Mouse (Mus musculus): ENCODE data around the gene Mbl1.

The Mbl1 gene

DNA sequence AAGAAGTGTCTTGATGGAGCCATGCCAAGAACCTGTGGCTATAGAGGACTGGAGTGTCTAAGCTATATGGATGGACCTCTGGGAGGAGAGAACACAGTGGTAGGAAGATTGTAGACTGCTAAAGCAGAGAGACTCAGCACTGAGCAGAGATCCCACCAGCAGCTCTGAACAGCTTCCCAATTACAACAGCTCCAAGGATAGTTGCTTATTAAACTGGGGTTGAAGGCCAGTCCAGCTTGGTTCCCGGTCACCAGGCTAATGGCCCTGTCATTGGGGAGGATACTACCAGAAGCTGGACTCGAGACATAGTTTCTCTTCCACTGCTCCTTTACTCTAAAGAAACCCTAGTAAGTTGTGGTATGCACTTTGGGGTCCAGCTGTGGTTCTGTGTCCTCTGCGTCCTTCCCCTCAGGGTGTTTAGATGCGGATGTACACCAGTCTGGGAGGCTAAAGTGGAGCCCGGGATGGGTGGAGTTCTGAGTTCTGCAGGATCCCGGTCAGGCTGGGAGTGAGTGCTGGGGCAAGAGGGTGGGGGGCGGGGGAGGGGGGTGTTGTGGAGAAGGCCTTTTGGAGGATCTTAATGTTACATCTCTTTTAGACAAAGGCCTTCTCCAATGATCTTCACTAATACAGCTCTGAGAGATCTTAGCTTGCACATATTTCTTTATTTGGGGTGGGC is at the start of gene Mbl1:
Gene Mbl1, plus strand, starts transcription at position 239 of the 679 bp plus-strand sequence.
- no peak for DNase-seq

DNA sequence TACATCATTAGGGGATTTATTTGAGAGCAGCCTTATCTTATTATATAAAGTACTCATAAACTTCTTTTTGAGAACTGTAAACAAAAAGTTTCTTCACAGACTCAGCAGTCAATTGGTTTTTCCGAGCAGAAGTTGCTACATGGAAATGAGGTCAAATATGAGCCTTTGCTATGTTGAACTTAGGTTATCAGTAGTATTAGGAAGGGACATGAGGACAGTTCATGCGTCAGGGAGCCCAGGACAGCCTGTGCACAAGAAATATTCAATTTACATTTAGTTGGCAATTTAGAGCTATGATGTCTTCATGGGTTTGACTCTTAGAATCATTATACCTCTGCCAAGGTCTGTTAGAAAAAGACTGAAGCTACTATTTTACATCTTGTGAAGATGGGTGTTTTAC is 49.0 kb upstream of the Mbl1 start:
- DNase-seq, result no peak

DNA sequence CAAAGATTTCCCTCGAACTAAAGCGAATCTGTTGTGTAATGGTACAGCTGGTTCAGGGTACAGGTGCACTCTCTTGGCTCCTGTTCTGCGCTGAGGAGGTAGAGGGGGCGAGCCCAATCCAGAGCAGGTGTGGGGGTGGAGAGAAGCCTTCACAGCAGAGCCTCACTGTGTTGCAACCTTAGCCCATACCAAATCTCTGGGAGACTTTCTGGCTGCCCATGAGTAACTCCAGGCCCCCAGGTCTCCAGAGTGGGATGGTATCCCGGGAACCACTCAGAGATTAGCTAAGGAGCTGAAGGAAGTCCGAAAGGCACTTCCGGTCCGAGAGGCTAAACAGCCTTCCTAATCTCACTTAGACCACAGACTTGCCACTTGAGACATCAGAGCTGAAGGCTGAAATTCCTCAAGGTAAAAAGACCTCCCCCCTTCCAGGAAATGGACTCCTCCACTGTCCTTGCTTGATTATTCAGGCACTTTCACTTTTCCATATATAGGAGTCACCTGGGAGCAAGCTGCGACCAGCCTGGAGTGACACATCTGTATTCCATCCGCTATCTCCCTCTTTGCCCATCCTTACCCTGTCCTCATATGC is 46.3 kb upstream of the Mbl1 start, which contains the start of gene Mat1a:
Gene Mat1a, plus strand, starts transcription at position 183 of the 592 bp plus-strand sequence.
- peak; percentile 71 to 77 for DNase-seq

DNA sequence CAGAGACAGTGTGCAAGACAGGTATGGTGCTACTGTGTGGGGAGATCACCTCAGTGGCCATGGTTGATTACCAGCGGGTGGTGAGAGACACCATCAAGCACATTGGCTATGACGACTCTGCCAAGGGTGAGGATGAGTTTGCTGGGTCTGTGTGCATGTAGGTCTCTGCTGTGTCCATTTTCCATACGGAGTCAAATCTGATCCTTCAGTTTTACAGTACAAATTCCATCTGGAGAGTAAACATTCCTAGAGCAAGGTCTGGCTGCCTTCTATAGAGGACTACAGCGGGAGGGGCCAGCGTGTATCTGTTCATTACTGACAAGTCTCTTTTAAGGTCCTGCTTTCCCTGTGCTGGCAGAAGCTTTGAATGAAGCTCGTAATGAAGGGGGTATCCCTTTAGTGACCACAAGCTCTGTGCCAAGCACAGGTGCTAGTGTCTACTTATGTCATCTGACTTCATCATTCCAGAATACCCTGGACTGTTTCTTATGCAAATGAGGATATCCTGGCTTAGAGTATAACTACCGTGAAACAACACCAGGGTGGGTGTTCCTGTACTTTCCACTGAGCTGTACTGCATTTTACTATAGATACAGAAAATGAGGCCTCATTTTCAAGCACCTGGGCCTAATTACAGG is 40.1 kb upstream of the Mbl1 start:
- no peak for DNase-seq

DNA sequence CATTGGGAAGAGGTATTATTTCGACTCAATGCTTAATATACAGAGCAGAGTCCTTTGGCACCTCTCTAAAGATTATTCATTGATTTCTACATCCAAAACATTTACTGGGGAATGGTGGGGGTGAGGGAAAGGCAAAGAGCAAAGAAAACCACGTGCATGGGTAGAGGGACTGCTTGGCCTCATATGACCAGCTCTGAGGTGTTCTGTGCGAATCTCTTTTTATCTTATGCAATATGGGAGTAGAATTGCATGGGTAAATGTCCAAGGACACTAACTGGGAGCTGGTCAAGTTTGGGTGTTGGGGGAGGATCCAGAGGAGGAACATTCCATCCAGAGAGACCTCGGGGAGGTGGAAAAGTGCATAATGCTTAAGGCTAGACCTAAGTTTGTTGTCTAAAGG is 38.3 kb upstream of the Mbl1 start:
- no peak for DNase-seq

DNA sequence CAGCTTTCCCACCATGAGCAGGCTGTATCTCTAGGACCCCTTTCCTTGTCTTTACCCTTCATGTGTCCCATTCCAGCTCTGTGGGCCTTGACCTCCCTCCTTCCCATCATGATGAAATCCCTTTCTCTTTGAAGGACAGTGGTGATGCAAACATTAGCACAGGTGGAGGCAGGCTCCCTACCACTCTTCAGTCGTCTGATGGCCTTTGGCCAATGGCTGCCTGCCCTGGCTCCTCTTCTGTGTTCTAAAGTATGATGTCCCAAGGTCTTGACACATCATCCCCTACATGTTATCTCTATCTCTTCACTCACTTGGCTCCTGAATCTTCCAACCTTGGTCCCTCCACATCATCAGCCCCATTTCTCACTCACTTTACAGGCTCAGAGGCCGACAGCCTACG is 35.0 kb upstream of the Mbl1 start:
- DNase-seq, result no peak

DNA sequence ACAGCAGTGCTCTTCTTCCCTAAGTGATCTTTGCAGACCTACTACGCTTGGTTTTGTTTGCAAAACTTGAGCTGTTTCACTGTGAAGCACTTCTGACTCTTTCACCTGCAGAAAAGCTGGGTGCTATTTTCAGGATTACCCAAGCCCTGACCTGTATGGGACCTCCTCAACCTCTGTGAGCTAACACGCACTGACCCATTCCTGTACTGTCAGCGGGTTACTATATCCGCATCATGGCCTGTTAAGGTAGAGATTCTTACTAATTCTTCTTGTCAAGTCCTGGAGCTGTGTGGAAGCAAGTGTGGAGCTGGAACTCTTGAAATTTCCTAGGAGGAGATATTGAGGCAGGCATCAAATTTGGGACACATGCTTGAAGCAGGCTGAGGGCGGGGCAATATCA is 26.6 kb upstream of the Mbl1 start:
- no peak for DNase-seq

DNA sequence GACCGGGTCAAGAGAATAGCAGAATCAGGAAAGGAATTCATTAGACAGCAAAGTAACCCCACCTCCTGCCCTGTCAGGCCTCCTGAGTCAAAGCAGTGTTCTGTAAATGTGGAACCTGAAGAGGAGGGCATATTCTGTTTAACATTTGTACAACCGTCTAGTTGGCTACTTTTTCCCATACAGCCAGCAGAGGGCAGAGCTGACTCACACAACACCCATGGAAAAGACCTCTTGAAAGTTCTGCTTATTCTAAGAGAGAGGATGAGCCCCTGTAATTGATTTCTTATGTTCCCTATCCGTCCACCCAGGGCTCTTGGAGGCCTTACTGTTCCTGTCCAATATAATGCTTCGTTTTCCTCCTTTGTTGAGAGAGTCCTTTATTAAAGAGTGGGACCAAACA is 23.3 kb upstream of the Mbl1 start:
- peak; percentile 37 to 43 for DNase-seq

DNA sequence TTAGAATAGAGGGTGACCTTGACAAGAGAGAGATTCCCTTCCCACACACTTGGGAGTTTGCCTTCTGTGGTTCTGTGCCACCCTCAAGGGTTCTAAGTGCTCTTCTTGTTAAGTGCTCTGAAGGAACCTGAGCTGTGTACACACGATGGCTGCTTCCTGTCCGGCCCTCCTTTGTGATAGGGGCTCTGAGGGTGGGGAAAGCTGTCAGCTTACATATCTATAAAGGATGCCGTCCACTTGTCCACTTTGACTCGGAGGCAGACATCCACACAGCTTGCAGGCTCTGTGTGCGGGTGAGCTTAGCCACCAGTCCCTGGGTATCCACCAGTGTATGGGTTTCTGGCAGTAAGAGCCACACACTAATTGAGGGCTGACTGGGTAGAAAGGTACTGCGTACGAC is 19.7 kb upstream of the Mbl1 start, which contains the start of gene Sftpa1:
Gene Sftpa1, plus strand, starts transcription at position 243 of the 400 bp plus-strand sequence.
- DNase-seq, result peak; percentile 65 to 77

DNA sequence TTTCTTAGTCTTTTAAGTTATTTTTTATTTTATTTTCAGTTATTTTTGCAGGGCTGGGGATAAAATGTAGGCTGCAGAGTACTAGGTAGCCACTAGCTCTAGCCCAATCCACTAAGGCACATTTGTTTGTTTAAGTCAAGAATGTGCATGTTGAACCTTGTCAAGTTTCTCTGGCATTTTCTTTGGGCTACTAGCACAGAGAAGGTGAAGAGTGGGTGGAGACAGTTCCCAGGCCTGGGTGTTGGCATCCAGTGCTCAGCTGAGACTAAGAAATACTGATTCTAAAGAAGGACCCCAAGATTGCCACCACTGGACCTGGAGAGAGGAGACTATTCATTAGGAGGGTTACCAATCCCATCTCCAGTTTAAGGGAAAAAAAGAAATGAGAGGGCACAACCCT is 14.3 kb upstream of the Mbl1 start:
- DNase-seq, result peak; percentile 47 to 64

DNA sequence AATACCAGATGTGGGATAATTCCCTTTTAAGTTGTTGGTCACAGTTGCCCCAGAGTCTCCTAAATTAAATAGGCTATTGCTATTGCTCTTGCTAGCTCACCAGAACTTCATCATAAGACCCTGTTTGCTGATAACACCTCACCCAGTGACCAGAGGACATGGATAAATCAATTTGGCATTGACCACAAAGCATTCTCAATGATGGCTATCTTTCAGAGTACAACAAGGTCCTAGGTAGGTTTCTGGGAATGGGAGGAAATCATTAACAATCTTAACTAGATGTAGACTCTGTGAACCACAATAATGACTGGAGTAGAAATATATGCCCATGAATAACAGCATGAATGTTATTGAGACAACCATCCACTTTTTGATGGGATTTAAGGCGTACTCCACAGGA is 10.6 kb upstream of the Mbl1 start:
- no peak for DNase-seq

DNA sequence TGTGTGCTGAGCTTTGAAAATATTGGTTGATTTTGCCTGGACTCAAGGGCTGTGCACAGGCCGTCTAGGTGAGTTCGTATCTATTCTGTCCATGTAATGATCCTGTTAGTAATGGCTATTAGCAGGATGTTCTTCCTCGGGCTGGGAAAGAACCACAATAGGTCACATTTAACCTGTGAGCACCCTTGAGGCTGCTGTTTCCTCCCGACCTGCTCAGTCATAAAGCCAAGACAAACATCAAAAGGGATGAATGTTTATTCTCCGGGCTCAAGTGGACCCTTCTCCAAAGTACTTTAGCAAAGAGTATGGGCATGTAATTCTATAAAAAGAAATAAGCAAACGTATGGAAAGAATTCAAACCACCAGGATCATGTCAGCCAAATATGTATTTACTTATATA is 5.2 kb upstream of the Mbl1 start:
- DNase-seq, result peak; percentile 61 to 81

DNA sequence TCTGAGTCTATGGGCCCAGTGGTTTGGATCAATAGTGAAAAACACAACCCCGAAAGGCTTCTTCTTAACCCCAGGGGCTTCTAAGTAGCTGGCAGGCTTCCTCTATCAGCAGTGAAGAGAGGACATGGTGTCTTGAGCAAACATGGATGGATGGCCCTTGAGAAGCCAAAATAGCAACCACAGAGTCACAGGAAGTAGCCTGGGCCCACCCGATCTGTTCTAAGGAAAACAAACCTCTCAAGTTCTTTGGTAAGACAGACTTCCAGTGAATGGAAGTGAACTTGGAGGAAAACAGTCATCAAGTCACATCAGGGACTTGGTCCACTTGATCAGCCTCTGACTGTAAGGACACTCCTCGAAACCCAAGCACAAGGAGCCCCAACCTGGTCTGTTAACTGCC is 4.3 kb upstream of the Mbl1 start:
- peak; percentile 66 to 80 for DNase-seq

DNA sequence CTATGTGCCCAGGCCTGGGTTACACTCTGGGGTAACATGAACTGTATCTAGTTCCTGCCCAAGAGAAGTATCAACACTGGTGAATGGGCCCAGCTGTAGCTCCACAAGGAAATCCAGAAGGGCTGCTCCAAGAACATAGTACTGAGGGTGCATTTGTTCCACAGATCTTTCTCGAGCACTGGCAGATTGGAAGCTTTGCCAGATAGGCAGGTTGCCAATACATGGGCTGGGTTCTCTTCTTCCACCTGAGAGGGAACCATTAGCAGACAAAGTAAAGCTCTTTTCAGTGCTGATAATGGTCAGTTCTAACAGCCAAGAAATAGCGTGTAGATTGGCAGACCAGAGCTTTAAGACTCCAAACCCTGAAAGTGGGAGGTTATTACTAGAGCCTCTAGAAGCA is 3.9 kb upstream of the Mbl1 start:
- peak; percentile 75 to 80 for DNase-seq

DNA sequence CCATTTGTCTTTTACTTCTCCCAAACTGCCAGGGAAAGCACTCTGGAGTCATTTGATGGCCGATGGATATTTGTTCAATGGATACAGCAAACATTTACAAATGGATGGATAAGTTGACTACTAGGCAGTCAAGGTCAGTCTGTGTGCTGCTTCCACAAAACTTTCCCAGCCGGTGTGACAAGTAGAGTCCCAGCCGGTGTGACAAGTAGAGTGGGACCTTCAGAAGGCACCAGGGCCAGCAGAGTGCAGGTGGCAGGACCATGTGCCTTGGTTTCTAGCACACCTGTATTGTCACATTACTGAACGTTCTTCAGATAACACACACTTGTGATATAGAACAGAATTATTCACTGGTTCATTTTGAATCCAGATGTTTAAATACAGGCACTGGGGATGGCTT is 8.8 kb downstream of the Mbl1 start:
- peak in 1 of 2 experiments; percentile 26 for DNase-seq

DNA sequence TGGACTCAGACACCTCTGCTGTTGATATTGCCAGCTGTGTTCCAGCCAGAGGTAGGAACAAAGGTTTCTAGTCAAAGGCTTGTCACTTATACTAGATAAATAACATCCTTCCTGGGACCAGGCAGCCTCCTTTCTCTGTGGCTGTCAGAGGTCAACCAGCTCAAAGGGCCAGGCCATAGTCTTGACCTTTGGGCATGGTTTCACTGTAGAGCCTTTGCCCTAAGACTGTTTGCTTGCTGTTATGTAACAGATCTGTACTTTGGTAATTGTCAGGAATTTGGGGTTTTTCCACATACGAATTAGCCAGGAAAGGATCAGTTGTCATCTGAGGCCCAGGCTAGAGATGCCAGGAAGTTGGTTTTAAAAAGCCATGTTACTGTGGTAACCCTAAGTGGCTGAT is 9.5 kb downstream of the Mbl1 start:
- peak; percentile 61 to 69 for DNase-seq

DNA sequence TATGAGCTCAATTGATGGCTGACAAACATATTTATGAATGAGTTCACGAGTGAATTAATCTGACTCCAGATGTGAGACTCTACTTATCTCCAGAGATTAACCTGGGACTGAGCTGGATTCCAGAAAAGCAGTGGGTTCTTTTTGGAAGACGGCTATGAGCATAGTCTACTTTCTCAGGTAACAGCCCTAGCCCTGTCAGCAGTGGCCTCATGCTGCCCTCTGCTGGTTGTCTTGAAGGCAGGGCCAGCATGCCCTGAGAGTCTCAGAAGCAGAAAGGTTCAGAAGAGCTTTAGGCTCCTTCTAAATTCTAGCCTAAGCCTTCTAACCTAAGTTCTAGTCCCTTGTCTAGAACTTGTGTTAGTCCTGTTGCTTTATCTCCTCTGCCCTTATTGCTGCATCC is 11.4 kb downstream of the Mbl1 start:
- DNase-seq, result peak; percentile 66 to 77

DNA sequence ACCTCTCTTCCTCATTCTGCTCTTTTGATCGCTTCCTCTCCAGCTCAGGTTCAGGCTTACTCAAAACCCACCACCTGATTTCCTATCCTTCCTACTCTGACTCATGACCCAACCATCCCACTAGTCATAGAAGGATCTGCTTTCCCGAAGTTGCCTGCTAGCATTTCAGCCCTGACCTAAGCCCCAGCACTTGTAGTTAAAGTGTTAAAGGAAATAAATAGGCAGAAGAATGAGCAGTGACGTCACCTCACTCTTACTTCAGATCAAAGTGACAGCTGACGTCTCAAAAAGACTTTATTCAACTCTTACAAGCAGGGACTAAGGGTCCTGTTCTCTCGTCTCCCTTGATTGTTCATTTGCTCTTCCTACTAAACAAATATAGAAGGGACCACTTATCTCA is 16.0 kb downstream of the Mbl1 start:
- DNase-seq, result peak in 1 of 2 experiments; percentile 46

DNA sequence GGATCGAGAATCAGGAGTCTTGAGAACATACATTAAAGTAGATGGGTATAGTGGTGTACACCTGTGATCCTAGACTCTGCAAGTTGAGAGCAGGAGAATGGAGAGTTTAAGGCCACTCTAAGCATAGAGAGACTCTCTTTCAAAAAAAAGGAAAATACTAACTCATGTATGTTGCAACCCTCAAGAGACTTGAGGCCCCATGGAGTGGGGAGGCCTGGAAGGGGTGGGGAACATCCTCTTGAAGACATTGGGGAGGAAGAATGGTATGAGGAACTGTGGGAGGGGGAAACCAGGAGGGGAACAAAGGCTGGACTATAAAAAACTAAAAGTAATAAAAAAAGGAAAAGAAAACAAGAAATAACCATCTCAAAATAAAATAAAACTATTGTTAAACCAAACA is 17.3 kb downstream of the Mbl1 start:
- DNase-seq, result peak; percentile 46 to 60

DNA sequence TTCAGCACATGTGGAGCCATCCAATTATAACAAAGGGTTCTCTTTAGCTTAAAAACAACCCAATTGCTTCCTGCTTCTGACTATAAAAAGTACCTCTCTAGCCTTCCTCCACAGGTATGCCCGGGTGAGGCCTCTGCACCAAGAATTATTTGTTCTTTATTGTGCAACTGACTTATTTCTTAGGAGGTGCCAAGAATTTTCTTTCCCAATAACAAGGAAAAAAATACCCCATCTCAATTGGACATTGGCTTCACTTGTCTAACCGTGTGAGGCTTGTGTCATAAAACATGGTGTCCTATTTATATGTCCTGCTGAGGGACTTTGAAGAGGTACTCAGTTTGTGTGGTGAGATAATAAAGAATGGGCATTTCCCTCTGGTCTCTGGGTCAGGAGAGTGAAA is 19.3 kb downstream of the Mbl1 start:
- peak; percentile 13 to 44 for DNase-seq

DNA sequence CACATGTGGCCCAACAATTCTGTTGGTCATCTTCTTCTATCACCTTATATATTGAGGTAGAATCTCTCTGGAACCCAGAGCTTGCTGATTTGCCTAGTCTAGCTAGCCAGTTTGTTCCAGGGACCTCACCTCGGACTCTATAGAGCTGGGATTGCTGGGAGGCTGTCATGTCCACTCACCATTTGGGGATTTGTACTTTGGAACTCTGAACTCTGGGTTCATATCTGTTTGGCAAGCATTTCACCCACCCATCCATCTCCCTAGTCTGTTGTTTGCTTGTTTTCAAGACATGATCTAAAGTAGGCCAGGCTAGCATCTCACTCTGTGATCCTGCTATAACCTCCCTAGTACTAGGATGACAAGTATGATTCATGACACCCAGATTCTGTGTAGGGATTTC is 23.5 kb downstream of the Mbl1 start:
- DNase-seq, result no peak

DNA sequence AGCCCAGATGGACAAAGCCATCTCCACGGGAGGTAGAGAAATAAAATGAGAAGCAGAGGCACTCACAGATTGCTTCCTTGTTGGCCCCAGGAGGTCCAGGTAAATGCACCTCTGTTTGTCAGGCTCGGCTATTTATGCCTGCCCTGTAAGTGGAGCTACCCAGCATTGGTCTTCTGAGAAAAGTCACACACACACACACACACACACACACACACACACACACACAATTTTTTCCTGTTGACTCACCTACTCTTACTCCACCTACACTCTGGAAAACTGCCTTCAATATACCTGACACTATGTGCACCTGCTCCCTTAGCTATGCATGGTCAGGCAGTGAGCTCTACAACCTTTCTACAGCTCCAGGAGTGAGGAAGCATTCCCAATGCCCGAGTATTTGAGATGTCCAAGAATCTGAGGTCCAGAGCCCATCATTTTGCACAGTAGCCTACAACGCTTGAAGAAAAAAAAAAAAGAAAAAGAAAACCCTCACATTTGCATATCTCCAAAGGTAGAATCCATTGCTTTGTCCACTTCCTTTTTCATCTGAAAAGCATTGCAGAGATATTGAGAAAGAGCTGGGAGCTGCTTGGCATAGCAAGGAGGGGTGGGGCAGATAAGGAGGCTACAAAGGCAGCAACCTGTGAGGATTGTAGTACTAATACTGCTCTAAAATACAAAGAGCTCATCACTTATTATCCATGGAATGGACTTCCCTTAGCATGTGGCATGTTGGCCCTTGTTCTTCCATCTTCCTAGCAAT is 34.0 kb downstream of the Mbl1 start, which contains the start of gene Sftpd:
Gene Sftpd, minus strand, starts transcription at position 91 of the 763 bp plus-strand sequence.
- peak; percentile 53 to 68 for DNase-seq

DNA sequence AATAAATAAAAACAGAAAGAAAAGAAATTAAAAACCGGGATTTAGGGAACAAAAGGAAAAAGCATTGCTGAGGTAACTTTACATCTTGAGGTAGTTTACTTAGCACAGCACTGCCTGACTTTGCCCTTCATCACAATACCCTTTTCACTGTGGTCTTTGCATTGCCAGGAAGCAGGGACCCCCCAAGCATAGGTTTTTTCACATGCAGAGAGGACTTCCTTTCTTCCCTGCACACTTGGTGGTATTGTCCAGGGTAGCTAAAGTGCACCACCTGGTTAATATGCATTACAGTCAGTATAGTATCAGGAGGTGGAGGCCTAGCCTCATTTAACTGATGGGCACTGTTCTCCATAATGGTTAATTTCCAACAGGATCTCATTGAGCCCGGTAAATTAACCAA is 38.2 kb downstream of the Mbl1 start:
- DNase-seq, result no peak
